Mouse (Mus musculus) ES-Bruce4 (cell line): Measurements from ENCODE around the gene Rab3ip. TPM values are rescaled to one million over a fixed set of nuclear protein-coding genes. Genes with fewer than 3 reads are reported as not detected.

ENCODE experiments used
- H3K27ac ChIP-seq: 2 replicates; pipeline ENCODE4 v1.5.1; 2012; ENCODE audit warnings: low read length, inconsistent platforms; ENCODE audit not compliant: insufficient read depth
- H3K27me3 ChIP-seq: 2 replicates; pipeline ENCODE4 v1.6.1; 2012; ENCODE audit warnings: mild to moderate bottlenecking, low read length, inconsistent platforms; ENCODE audit not compliant: control insufficient read depth, poor library complexity, insufficient read depth, severe bottlenecking
- H3K36me3 ChIP-seq: 2 replicates; pipeline ENCODE4 v1.6.1; 2012; ENCODE audit warnings: inconsistent platforms, mild to moderate bottlenecking, low read length, moderate library complexity; ENCODE audit not compliant: control insufficient read depth, poor library complexity, insufficient read depth, severe bottlenecking
- H3K4me1 ChIP-seq: one replicate; pipeline ENCODE4 v1.8.1; 2011; ENCODE audit warnings: low read length; ENCODE audit not compliant: control insufficient read depth, insufficient read depth
- H3K4me3 ChIP-seq: 2 replicates; pipeline ENCODE4 v1.5.1; 2011; ENCODE audit warnings: low read depth, mild to moderate bottlenecking, low read length
- H3K9ac ChIP-seq: 2 replicates; pipeline ENCODE4 v1.6.1; 2012; ENCODE audit warnings: low read depth, mild to moderate bottlenecking, inconsistent platforms; ENCODE audit not compliant: poor library complexity, severe bottlenecking
- H3K9me3 ChIP-seq: replicated peaks from 2 replicates; pipeline ENCODE4 v1.6.1; 2012; ENCODE audit warnings: mild to moderate bottlenecking, low read length, inconsistent platforms; ENCODE audit not compliant: control insufficient read depth, poor library complexity, insufficient read depth, severe bottlenecking
- CTCF ChIP-seq: IDR thresholded peaks from one replicate; pipeline ENCODE4 v1.8.1; 2011; ENCODE audit warnings: low read depth, low read length
- EP300 ChIP-seq: IDR thresholded peaks from 2 replicates; pipeline ENCODE4 v1.6.1; 2011; ENCODE audit warnings: low read depth, low read length; ENCODE audit not compliant: insufficient read depth
- POLR2A ChIP-seq: IDR thresholded peaks from one replicate; pipeline ENCODE4 v1.8.1; 2011; ENCODE audit warnings: low read length; ENCODE audit not compliant: insufficient read depth
- polyA plus RNA-seq: library from polyadenylated mRNA; stranded (reverse); fragments of >200 nt; gene quantifications from 2 replicates; pipeline ENCODE4 v1.2.4, GENCODE M21; 2011; ENCODE audit warnings: low read depth; ENCODE audit not compliant: missing spikeins, insufficient read depth, insufficient read length

The Rab3ip gene
- polyA plus RNA-seq, 1 experiment = 70.8 TPM

GRCm38 (mm10) chr10:116930506-116930905 is 20.1 kb downstream of the Rab3ip start:
- Histone ChIP-seq H3K9ac (no peak overlapping the region), H3K4me3 (no peak overlapping the region), H3K27ac (no peak overlapping the region), H3K36me3 (peaks cover 15% of the 10 kb centered on the region; the same call in 1 of the 2 replicates), H3K9me3 (no peaks in the 10 kb centered on the region), H3K27me3 (no peaks in the 10 kb centered on the region), H3K4me1 (peaks cover 5% of the 10 kb centered on the region)
- TF ChIP-seq POLR2A (no peak), CTCF (no peak), EP300 (no peak)

GRCm38 (mm10) chr10:116928826-116929225 is 21.7 kb downstream of the Rab3ip start:
- no peak overlapping the region for H3K27ac ChIP-seq
- H3K9ac ChIP-seq = no peak overlapping the region
- no peaks in the 10 kb centered on the region for H3K9me3 ChIP-seq
- H3K36me3 ChIP-seq = peaks cover 16% of the 10 kb centered on the region; the same call in 1 of the 2 replicates
- no peak for TF ChIP-seq EP300
- TF ChIP-seq POLR2A = no peak
- TF ChIP-seq CTCF = no peak
- no peaks in the 10 kb centered on the region for H3K27me3 ChIP-seq
- peaks cover 6% of the 10 kb centered on the region for H3K4me1 ChIP-seq
- H3K4me3 ChIP-seq = no peak overlapping the region

GRCm38 (mm10) chr10:116926428-116927113 is 24.0 kb downstream of the Rab3ip start:
- H3K27me3 ChIP-seq = no peaks in the 10 kb centered on the region
- H3K36me3 ChIP-seq = peaks cover 16% of the 10 kb centered on the region; the same call in 1 of the 2 replicates
- no peak overlapping the region for H3K4me3 ChIP-seq
- H3K9me3 ChIP-seq = no peaks in the 10 kb centered on the region
- no peak overlapping the region for H3K9ac ChIP-seq
- no peak overlapping the region for H3K27ac ChIP-seq
- peaks cover 8% of the 10 kb centered on the region for H3K4me1 ChIP-seq
- TF ChIP-seq POLR2A = no peak
- TF ChIP-seq CTCF = no peak
- TF ChIP-seq EP300 = no peak

GRCm38 (mm10) chr10:116923651-116924495 is 26.7 kb downstream of the Rab3ip start:
- Histone ChIP-seq H3K9ac (no peak overlapping the region), H3K4me3 (no peak overlapping the region), H3K27me3 (no peaks in the 10 kb centered on the region), H3K36me3 (peaks cover 14% of the 10 kb centered on the region; the same call in 1 of the 2 replicates), H3K9me3 (no peaks in the 10 kb centered on the region), H3K27ac (no peak overlapping the region), H3K4me1 (peaks cover 3% of the 10 kb centered on the region)
- TF ChIP-seq CTCF (no peak), EP300 (no peak), POLR2A (no peak)

GRCm38 (mm10) chr10:116922161-116922560 is 28.4 kb downstream of the Rab3ip start:
- Histone ChIP-seq H3K9ac (no peak overlapping the region), H3K9me3 (no peaks in the 10 kb centered on the region), H3K27me3 (no peaks in the 10 kb centered on the region), H3K4me1 (peaks cover 3% of the 10 kb centered on the region), H3K36me3 (peaks cover 12% of the 10 kb centered on the region; the same call in 1 of the 2 replicates), H3K4me3 (no peak overlapping the region), H3K27ac (no peak overlapping the region)
- TF ChIP-seq POLR2A (no peak), EP300 (no peak), CTCF (no peak)
